Mouse (Mus musculus) monocyte, adult 5-6 weeks (primary cell): ENCODE measurements around the gene Tescl. TPM values are rescaled to one million over a fixed set of nuclear protein-coding genes. Genes with fewer than 3 reads are reported as not detected.
A peak's percentile ranks its signal among the peaks of the same experiment; 100 is the strongest.

Source experiments
- ATAC-seq: fragments of 153-309, 156-312 bp; replicated peaks from 2 replicates; pipeline ENCODE4 v1.8.0; 2017; ENCODE audit warnings: mild to moderate bottlenecking; ENCODE audit not compliant: low TSS enrichment, insufficient number of reproducible peaks, severe bottlenecking, poor library complexity, low FRiP score
- total RNA-seq: library from RNA; stranded (forward); fragments of 200-1000, 200-491, 200-594 nt; gene quantifications from 3 replicates; pipeline ENCODE4 v1.2.3, GENCODE M21; 2017

The Tescl gene
- total RNA-seq, 1 experiment from 2014 or later = 2.3 TPM

DNA sequence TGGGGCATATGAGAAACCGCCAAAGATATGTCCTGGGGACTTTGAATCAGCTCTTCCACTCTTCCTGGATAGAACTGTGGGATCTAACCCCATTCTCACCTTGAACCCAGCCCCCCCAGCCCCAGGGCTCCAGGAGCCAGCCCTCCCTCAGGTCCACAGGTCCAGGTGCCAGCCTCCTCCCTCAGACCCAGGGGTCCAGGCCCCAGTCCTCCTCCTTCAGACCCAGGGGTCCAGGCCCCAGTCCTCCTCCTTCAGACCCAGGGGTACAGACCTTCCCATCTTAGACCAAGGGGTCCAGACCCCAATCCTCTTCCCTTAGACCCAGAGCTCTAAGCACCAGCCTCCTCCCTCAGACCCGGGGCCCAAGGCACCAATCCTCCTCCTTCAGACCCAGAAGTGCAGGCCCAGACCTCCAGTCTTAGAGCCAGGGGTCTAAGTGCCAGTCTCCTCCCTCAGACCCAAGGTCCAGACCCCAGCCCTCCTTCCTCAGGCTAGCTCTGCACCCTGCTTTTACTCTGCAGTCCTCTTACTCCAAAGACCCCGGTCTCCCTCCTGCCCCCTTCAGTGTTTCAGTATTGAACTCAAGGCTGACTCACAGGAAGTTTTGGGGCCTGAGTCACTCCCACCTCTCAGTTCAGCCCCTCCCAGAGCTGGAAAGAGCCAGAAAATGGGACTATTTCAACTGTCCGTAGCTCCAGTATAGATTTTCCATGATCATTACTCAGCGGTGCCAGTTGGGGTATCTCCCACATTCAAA, 31.7 kb upstream of the Tescl start:
- ATAC-seq = no peak

DNA sequence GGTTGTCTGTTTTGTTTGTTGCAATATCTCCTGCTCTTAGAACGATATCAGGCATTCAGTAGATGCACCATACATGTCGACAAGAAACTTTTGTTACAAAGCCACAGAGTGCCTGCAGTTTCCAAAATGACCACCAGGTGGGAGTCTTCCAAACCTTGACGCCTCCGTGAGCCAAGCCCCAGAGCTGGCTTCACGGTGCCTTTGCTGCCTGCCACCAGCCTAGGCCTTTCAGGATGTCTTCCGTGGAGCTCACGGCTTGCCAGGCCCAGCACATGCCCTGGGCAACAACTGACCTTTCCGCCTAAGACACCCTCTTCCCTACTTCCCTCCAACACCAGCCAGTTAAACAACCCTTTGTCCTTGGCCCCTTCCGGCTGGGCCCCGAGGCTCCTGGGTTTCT, 31.1 kb upstream of the Tescl start:
- ATAC-seq = peak; percentile 62

DNA sequence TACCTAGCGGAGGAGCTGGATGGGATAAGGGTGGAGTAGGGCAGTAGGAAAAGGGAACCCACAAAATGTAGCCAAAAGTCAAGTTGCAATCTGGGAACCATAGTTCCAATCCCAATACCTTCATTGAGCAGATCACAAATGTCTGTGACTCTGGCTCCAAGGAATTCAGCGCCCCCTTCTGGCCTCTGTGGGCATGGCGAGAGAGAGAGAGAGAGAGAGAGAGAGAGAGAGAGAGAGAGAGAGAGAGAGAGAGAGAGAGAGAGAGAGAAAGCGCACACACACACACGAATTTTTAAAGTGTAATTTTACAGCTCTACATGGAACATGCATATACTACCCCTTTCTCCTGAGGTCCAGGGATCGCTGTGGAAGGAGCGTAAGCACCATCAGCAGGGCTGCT, 29.5 kb upstream of the Tescl start:
- no peak for ATAC-seq

- ATAC-seq = no peak
These were observed 27.3 kb upstream of the Tescl start for GRCm38 (mm10) chr7:24361001-24361400.

DNA sequence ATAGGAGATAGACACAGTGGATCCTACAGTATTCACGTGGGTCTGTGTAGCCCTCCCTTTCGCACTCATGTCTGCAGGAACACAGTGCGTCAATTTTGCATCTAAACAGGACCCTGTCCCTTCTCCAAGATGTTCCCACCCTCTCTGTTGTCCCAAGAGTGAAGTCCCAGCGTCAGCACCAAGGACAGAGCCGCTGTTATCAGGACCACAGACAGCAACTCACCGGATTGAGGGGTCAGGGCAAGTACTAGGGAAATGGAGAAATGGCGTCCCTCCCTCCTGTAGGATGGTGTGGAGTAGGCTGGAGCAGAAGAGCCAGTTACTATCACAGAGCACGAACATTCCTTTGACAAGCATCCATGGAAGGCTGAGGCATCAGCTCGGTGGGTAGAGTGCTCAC, 25.5 kb upstream of the Tescl start:
- no peak for ATAC-seq

DNA sequence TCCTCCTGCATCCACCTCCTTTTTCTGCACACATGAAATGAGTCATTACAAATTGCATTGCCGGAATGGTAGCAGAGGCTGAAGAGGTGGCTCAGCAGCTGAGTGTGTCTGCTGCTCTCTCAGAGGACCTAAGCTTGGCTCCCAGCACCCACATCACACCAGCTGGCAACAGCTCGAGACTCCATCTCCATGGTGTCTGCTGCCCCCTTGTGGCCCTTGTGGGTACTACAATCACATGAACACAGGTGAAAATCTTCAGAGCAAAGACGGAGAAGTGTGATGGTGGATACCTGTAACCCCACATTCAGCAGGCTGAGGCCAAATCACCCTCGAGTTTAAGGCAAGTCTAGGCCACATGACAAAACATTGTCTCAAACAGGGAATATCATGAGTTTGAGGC, 24.2 kb upstream of the Tescl start:
- no peak for ATAC-seq

- ATAC-seq = no peak
These were observed 22.3 kb upstream of the Tescl start for GRCm38 (mm10) chr7:24356081-24356480.

GRCm38 (mm10) chr7:24355646-24356045, 21.9 kb upstream of the Tescl start:
- no peak for ATAC-seq

- no peak for ATAC-seq
These were observed 15.2 kb upstream of the Tescl start, which contains the start of gene Lypd5 for GRCm38 (mm10) chr7:24348896-24349295. TSS of gene Lypd5 (plus strand) at chr7:24349196.

DNA sequence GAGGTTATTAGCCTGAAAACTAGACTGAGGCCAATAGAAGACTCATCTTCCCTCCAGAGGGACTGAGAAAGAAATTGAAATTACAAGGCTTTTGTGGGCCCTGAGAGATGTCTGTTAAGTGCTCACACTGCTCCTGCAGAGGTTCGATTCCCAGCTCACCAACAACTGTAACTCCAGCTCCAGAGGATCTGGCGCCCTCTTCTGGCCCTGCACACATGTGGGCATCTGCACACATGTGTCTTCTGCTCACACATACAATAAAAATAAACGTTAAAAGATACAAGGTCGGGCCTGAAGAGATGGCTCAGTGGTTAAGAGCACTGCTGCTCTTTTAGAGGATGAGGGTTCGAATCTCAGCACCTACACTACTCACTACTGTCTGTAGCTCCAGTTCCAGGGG, 12.7 kb upstream of the Tescl start:
- ATAC-seq = no peak

- no peak for ATAC-seq
These were observed 10.1 kb upstream of the Tescl start for GRCm38 (mm10) chr7:24343701-24344272.

DNA sequence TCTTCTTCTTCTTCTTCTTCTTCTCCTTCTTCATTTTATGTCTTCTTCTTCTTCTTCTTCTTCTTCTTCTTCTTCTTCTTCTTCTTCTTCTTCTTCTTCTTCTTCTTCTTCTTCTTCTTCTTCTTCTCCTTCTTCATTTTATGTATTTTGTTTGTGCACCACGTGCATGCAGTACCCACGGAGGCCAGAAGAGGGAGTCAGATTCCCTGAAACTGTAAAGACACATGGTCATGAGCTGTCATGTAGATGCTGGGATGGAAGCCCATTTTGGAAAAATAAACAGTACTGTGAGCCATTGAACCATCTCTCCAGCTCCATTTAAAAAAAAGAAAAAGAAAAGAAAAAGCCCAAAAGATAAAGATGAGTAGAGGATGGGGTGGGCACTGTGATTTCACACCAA, 4.5 kb upstream of the Tescl start:
- ATAC-seq = no peak

DNA sequence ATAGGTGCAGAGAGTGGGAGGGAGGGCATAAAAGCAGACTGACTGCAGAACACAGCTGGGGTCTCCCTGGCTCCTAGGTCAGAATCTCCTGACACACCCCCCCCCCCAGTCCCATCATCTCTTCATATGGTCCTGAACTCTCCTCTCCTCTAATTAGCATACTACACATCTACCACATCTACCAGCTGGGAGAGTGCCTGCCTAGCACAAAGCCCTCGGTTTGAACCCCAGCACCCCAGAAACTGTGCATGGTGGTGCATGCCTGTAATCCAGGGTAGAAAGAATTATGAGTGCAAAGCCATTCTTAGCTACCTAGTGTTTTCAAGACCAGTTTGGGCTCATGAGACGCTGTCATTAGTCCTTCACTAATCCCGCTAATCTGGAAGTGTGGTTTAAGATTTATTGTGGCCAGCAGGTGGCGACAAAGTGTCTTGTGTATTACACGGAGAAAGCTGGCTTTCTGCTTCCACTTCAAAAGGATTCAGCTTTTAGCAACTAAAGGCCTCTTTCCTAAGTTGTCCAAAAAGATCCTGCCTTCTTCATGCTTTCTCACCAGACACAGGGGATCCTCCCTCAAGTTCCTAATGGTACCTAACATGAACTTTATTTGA, 2.1 kb upstream of the Tescl start:
- peak; percentile 26; the same call in 1 of the 2 replicates for ATAC-seq

GRCm38 (mm10) chr7:24327281-24327975, 6.3 kb downstream of the Tescl start:
- no peak for ATAC-seq

DNA sequence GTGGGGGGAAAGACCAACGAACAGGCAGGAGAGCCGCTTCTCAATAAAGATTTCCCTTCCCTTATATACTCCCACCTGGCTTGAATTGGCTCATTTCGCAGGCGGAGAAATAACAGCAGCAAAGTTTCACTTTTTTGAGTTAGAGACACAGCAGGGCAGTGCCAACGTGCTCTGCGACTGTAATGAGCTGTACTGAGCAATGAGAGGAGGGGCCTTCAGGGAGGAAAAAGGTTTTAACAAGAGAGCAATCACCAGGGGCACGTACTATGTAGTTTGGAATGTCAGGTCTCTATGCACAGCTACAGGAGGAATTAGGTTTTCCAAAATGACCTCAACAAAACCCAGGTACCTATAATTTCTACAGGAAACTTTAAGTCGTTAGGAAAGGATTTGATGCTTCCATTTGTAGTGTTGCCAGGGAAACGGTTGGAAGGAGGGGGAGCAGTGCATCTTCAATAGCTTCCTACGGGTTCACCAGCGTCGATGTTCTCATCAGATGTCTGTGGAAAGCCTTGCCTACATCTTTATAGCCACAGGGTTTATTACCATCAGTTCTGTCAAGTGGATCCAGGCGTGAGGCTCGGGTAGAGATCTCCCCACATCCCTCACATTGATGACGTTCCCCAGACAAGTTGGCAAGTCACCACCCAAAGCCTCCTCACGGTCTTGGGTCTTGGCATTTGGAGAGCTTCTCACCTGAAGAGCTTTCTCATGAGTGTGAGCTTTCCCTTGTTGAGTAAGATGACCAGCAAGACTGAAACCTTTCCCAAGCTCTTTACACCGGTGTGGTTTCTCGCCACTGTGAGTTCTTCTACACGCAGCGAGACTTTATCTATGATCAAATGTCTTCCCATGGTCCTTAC, 7.2 kb downstream of the Tescl start:
- no peak for ATAC-seq

DNA sequence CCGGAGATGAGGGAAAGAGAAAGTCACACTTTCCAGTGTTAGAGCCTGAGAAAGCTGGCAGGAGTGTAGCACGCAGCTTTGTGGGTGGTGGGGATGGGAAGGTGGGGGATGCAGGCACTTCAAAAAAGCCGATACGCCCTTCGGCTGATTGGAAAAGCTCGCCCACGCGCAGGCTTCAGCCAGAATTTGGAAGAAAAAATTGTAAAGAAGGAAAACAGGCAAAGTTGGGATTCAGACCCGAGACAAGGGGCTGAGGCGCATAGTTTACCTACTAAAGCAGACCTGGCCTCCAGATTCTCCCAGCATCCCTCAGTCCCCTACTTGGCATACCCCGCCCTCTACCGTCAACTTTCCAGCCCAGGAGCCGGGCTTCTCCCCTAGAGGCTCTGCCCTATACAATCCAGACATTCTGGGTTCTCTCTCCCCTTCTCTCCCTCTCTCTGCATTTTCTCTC, 8.0 kb downstream of the Tescl start:
- no peak for ATAC-seq

GRCm38 (mm10) chr7:24325197-24325596, 8.5 kb downstream of the Tescl start:
- no peak for ATAC-seq

- no peak for ATAC-seq
These were observed 11.1 kb downstream of the Tescl start for GRCm38 (mm10) chr7:24322593-24322992.

- no peak for ATAC-seq
These were observed 14.8 kb downstream of the Tescl start for GRCm38 (mm10) chr7:24318942-24319341.
